Mouse (Mus musculus) brain, embryonic 14.5 days (tissue): ENCODE measurements at regions not wholly inside any gene's neighbourhood (a gene's known extent, or its start where the extent isn't known, plus 50 kb on each side); places are given as distances from the start of the nearest gene placed in this dataset.
"Not testable (repeated sequence)": the region's sequence is repeated elsewhere in the genome, so short reads cannot be mapped to it uniquely, and the experiment has no call there.

Experiments used
- DNase-seq: peaks from one replicate; pipeline ENCODE4 v3.0.0-alpha.2; 2011; ENCODE audit warnings: low read depth
- CTCF ChIP-seq: fragments of 200-500 bp; IDR thresholded peaks from 2 replicates; pipeline ENCODE4 v1.5.1; 2012; ENCODE audit warnings: inconsistent platforms, mild to moderate bottlenecking, moderate library complexity, borderline replicate concordance; ENCODE audit not compliant: insufficient read depth, insufficient read length; ENCODE audit errors: extremely low read depth
- POLR2A ChIP-seq: fragments of 200-500 bp; IDR thresholded peaks from 2 replicates; pipeline ENCODE4 v1.6.1; 2012; ENCODE audit warnings: mild to moderate bottlenecking, inconsistent platforms, borderline replicate concordance; ENCODE audit not compliant: poor library complexity, insufficient read depth, insufficient read length, severe bottlenecking; ENCODE audit errors: extremely low read depth

DNA sequence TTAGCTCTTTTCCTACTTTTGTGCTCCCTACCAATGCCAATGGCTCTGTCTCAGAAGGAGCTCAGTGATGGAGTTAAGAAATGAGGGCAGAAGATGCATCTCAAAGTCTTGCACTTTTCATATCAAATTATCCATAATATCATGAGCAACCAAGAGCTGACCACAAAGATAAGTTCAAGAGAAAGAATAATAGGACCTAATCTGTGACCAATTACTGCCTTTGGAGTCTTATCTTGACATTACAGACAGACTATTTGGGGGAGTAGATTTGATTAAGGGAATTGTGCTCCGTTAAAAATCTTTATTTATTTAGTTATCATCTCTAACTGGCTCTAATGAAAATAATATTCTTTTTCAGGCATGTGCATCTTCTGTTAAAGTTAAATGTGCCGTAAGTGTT, 189.1 kb upstream of the Irak1bp1 start:
- no peak for TF ChIP-seq CTCF
- no peak for TF ChIP-seq POLR2A
- no peak for DNase-seq

DNA sequence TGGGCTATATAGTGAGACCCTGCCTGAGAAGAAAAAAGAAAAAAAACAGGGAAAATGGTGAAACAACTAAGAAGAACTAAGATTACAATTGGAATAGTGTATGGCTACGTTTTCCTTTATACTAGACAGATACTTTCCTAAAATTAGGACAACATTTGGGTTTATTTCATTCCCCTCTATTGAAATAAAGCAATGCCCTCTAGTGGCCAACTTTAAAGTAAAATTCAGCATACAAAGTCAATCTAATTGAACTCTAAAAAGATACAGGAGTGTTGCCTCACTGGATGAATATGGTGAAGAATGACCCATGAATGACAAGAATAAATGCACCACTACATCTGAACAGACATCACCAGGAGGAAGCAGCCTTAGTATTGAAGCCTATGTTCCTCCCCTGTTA, 185.4 kb upstream of the Irak1bp1 start:
- DNase-seq, result peak; percentile 73
- TF ChIP-seq POLR2A (no peak), CTCF (no peak)

DNA sequence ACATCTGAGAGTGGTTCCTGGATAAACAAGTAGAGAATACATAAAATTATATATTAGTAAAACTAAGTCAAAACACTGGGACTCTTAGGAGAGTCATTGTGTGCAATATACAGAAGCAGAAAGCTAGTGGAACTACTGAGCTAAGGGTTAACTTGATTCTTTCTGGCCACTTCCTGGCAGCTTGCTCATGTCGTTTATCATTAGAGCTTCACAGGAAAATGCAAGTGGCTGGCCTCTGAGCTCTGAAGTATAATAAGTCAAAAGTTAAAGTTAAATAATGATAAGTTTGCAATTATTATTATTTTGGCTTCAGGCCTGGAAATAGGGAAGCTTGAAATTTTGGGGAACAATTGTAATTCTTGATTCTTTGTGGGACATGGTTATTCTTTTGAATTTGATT, 173.8 kb upstream of the Irak1bp1 start:
- not testable (repeated sequence) for DNase-seq

GRCm38 (mm10) chr9:82682196-82682595, 147.1 kb upstream of the Irak1bp1 start:
- TF ChIP-seq CTCF, result no peak
- DNase-seq, result no peak

DNA sequence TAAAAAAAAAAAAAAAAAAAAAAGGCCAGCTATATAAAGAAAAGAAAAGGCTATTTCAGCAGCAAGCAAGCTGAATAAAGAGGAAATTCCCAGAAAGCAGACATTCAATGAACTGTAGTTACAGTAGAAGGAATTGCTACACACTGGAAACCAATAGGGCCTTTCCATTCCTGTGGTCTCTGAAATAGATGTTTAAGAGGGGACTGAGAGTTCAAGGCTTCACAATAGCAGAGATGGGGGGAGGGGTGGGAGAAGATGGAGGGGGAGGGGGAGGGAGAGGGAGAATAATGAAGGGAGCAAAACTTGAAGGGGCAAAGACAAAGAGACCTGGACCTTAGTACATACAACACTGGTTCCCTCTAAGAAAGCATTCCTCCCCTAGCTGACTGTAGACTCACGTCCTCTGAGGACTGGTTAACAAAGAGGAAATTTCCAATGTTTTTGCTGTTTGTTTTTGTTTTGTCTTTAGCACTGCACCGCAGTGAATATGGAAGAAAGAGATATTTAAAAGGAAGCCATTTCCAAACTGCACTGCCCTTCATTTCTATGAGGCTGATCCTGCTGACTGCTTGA, 119.8 kb upstream of the Irak1bp1 start:
- DNase-seq, result peak; percentile 33
- TF ChIP-seq POLR2A (no peak), CTCF (no peak)

- peak; percentile 55 for DNase-seq
- no peak for TF ChIP-seq POLR2A
- TF ChIP-seq CTCF, result no peak
These were observed 119.2 kb upstream of the Irak1bp1 start for GRCm38 (mm10) chr9:82709991-82710593.

DNA sequence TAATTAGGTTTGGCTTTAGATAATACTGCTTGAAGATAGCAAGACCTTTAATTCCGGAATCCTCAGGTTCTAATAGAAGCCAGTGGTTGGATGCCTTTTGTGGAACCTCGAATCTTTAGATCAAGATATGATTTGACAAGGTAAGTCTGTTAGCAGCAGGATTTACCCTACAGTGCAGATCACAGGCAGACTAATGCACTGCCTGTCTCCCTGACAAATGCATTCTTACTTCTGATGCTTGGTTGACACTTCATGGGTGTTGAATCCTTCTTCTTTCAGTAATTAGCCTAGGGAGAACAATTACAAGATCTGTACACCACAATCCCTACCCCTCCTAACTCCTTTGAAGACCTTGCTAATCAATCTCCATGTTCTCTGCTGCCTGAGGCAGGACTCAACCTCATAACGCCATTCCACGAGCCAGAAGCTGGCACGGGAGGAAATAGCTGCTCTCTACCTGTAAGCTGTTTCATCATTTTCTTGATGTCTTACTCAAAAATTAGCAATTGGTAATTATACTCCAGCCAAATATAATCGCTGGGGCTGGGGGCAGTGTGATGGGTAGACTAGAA, 118.3 kb upstream of the Irak1bp1 start:
- no peak for TF ChIP-seq CTCF
- TF ChIP-seq POLR2A, result no peak
- DNase-seq, result peak; percentile 37

- TF ChIP-seq POLR2A (no peak), CTCF (no peak)
- DNase-seq, result no peak
These were observed 116.3 kb upstream of the Irak1bp1 start for GRCm38 (mm10) chr9:82712769-82713733.

- no peak for TF ChIP-seq POLR2A
- TF ChIP-seq CTCF, result no peak
- no peak for DNase-seq
These were observed 100.7 kb upstream of the Irak1bp1 start for GRCm38 (mm10) chr9:82728652-82729051.

GRCm38 (mm10) chr9:82729646-82730045, 99.7 kb upstream of the Irak1bp1 start:
- TF ChIP-seq CTCF (no peak), POLR2A (no peak)
- peak; percentile 34 for DNase-seq

DNA sequence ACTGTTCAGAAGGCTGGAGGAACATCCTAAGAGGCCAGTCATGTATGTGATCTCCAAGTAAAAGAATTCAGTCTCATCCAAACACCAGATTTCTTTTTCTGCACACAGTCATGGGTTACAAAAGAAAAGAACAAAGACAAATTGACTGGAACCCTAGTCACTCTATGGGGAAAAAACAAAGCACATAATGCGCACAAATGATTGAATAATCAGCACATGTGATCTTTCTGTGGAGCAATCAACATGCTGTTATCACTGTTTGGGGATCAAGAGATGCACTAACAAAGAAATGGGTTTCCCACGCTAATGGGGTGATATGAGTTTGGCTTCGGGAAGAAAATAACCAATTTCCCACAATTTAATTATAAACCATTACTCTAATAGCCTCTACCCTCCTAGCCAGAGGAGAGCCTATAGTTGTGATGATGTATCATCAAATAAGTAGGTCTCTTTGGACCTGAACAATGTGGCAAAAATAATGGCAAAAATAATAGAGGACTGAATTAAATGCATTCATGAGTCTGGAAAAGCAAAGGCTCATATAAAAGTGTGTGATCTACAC, 96.2 kb upstream of the Irak1bp1 start:
- DNase-seq, result no peak
- TF ChIP-seq POLR2A, result no peak
- no peak for TF ChIP-seq CTCF

DNA sequence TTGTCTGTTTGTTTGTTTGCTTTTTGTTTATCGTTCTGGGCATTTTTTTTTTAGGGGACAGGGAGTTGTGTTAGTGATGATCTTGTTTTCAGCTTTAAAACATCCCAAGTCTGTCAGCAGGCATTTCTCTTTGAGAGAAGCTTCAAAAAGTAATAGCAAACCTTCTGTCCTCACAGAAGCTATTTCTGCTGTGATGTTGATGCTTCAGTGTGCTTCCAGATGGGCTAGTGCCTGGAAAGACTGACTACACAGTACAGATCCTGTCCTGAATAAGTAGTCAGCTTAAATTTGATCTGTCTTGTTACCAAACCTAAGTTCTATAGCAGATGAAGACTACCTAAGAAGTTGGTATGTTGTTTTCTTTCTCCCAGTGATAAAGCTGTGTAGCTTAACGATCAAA, 94.4 kb upstream of the Irak1bp1 start:
- DNase-seq, result no peak
- no peak for TF ChIP-seq POLR2A
- TF ChIP-seq CTCF, result no peak

- DNase-seq, result peak; percentile 1
- TF ChIP-seq POLR2A, result no peak
- no peak for TF ChIP-seq CTCF
These were observed 69.4 kb upstream of the Irak1bp1 start for GRCm38 (mm10) chr9:82759979-82760378.
